Mouse (Mus musculus) cerebellum, adult (tissue): ENCODE measurements around the gene Slc10a3.
A peak's percentile ranks its signal among the peaks of the same experiment; 100 is the strongest.
"Not testable (repeated sequence)": the region's sequence is repeated elsewhere in the genome, so short reads cannot be mapped to it uniquely, and the experiment has no call there.

Experiments used
- ATAC-seq: cut with Nextera tagmentation; 2 replicates; pipeline ENCODE4 v1.9.2; 2017; ENCODE audit warnings: mild to moderate bottlenecking, moderate library complexity, mixed read lengths; ENCODE audit not compliant: insufficient number of reproducible peaks, low FRiP score, low TSS enrichment

The Slc10a3 gene

DNA sequence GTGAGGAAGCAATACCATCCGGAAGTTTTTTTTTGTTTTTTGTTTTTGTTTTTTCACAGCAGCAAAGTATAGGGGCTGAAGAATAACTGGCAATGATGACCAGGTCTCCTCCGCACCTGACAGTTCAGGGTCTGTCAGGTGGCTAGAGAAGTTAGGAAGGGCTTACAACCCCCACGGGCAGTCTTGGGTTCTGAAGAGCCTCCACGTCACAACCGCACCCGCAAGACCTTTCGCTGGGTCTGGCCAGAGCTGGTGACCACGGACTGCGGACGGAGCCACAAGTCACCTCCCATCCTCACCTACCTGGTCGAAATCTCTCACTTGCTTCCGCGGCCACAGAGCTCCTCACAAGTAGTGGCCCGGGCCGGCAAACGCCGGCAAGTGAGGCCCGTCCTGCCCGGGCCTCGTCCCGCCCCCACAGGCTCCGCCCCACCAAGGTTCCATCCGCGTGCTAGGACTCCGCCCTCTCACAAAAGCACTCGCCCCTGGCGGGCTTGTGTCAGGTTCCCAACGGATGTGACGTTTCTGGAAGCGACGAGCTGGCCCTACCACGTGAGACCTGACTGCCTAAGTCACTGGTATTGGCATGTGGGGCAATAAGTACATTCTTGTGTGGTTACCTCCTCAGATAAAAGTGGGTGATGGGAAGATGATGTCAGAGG, at the start of gene Slc10a3, which contains the start of gene Ubl4a:
Slc10a3 (minus strand) TSS at position 462 of the 662 bp plus-strand sequence.
Ubl4a (minus strand) TSS at position 331 of the 662 bp plus-strand sequence.
- ATAC-seq = peak; percentile 79

DNA sequence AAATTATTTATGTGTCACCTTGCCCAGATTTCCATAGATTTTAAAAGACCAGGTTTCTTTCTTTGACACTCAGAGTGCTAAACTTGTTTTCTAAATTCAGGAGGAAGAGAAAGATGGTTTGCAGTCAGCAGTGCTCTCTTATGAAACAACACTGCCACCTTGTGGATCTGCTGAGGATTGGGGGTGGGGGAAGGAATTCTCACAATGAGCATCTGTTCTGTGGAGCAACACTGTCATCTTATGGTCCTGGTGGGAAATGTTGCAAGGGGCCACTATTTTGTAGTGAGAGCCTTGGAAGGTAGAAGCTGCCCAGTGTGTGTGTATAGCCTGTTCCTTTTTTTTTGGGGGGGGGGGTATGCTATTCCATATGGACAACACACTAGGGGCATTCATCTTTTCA, 40.2 kb upstream of the Slc10a3 start:
- ATAC-seq = peak; percentile 80

DNA sequence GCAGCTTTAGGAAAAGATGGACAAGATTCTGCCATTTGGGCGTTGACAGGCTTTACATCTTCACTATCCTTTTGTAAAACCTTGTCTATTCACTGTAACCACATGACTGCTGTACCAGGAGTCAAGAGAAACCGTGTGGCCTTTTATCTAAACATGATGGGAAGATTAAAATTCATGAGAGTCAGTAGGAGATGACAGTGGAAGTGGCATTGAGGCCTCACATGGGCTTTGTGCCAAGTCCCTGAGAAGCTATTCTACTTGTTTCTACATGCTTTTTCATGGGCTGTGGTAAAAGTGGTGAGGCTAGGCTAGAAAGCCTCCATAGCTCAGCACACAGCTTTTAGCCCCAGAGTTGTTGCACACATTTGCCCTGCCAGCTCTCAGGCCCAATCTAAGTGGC, 35.2 kb upstream of the Slc10a3 start:
- no peak for ATAC-seq

DNA sequence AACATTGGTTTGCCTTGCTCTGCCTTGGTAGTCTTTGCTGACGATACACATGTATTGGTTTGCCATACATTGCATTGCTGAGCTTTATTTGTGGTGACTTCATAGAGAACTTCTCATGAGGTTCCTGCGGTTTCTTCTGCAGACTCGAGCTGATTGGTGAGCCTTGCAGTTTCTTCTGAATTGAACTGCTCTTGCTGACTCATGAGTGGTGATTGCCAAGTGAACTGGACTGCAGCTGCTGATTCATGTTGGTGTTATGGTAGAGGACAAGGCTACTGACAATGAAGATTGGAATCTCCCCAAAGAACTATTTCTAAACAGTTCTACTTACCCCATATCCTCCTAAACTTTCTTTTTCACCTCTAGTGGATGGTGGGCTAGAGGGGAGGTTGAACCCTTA, 27.0 kb upstream of the Slc10a3 start:
- ATAC-seq = no peak

DNA sequence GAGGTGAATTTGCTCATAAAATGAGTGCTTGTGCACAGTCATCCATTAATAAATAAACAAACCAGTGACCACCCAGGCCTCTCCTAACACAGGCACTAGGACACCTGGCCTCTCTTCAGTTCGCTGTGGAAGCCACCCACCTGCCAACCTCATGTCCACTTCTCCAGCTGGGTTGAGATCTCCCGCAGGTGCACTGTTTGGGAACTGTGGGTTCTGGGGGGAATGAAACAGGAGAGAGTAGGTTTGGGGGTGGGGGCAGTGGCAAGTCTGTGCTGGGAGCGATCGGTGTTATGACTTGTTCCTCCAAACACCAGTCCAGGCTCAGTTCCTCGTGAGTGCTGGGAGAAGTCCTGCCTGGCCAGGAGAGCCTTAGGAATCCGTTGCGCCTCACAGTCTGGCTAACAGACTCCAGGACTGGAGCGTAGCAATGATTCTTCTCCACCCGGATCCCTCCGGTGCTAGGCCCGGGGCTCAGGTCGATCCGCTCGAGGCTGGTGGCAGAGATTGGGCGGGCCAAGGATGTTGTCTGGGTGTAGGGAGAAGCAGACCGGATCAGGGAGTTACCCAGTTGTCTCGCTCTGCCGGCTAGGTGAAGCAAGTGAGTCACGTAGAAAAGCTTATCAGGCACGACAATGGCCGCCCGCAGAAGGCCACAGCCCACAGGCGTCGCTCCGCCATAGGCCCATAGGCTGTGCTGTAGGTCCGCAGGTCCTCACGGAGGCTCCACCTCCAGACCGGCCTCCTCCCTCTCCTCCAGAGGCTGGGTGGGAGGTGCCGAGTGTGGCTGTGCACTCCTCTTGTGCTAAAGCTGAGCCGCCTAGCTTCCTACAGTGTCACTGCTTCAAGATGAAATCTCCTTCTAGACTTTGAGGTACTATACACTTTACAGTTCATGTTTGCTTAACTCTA, 19.6 kb upstream of the Slc10a3 start, which contains the start of the genes Fam3a and Ikbkg:
Fam3a (minus strand) TSS at position 738 of the 909 bp plus-strand sequence.
Ikbkg (plus strand) TSS at position 756 of the 909 bp plus-strand sequence.
- ATAC-seq = peak; percentile 100

DNA sequence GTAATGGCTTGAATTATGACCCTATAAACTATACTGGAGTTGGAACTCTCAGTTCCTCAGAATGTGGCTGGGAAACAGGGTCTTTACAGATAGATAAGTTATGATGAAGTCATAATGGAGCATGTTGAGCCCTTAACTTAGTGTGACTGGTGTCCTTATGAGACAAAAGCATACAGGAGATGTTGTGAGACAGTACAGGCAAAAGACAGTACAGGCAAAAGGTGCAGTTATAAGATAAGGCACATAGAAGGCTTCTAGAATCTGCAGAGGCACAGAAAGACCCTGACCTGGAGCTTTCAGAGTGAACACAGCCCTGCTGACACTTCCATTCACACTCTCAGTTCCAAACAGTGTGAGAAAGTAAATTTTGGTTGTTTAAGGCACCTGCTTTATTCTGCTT, 15.0 kb upstream of the Slc10a3 start:
- ATAC-seq = no peak

DNA sequence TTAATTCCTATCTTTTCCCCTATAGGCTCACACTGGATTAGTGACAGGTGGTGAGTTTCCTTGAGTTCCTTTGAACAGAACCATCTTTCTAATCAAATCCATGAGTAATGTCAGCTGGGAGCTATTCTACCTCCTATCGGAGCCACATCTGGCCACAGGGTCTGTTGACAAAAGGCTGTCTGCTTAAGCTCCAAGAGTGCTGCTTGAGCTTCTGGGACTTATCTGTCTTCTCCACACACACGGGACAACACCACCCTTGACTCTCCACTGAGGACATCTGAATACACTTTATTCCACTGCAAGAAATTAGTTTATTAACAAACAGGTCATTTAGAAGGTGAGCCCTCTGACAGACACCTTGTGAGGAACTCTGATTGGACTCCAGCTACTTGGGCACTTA, 11.3 kb upstream of the Slc10a3 start:
- no peak for ATAC-seq

DNA sequence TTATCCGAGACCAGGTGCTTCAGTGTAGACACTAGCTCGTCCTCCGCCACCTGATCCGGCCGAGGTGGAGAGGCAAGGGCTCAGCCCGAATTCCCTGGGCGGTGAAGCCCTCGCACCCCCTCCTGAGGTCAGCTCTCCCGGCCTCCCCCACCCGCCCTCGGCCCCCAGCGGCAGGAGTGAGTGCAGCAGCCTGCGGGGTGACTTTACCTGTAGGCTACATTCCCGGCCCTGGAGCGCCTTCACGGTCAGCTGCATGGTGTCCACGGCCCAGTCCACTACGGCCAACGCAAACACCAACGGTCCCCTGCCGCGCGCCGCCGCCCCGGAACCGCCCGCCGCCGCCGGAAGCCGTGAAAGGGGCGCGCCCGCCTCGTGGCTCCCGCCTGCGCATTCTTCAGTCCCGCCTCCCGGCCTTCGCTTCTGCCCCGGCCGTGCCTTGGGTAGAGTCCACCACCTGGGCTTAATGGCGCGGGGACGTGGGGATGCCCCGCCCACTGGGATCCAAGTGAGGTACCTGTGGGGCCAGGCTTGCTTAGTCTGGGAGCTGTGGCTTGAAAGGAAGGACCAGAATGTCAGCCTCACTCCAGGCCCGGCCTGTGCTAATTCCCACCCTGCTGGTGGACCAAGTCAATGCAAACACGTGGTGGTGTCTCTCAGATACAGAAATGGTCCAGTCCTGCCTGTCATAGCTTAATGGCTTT, 4.8 kb downstream of the Slc10a3 start:
- ATAC-seq = peak; percentile 59

DNA sequence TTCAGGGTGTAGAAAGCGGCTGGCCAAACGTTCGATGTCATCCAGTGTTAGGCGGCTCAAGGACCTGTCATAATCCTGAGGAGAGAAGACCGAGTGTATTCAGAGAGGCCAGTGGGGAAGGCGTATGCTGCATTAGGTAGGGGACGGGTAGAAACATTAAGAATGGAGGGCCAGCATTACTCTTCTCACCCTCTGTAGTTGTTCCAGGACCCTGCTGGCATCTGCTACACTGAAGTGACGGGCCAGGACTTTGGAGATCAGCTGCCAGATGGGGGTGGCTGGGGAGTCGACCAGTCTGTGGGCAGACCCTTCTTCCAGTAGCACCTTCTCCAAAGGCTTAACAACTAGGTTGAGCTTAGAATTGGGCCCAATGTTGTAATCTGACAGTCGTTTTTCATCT, 5.6 kb downstream of the Slc10a3 start:
- ATAC-seq = no peak

DNA sequence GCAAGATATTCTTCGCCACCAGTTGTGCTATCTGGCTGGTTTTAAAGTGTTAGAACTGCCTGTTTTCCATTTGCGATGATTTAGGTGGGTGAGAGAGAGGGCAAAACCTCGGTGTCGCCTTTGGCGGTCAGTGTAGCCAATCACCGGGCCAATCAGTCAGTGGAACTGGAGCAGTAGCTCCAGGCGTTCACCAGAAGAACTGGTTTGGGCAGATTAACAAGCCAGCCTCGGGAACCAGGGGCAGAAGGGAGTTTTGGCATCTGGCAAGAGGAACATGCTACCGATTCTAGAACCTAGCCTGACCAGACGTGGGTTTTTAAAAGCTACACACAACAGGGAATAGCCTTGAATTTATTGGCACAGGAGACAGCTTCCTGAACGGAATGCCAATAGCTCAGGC, 14.0 kb downstream of the Slc10a3 start:
- no peak for ATAC-seq

DNA sequence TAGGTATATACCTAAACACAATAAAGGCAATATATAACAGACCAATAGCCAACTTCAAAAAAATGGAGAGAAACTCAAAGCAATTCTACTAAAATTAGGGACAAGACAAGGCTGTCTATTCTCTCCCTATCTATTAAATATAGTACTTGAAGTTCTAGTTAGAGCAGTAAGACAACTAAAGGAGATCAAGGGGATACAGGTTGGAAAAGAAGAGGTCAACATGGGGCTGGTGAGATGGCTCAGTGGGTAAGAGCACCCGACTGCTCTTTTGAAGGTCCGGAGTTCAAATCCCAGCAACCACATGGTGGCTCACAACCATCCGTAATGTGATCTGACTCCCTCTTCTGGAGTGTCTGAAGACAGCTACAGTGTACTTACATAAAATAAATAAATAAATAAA, 16.1 kb downstream of the Slc10a3 start:
- ATAC-seq = not testable (repeated sequence)

DNA sequence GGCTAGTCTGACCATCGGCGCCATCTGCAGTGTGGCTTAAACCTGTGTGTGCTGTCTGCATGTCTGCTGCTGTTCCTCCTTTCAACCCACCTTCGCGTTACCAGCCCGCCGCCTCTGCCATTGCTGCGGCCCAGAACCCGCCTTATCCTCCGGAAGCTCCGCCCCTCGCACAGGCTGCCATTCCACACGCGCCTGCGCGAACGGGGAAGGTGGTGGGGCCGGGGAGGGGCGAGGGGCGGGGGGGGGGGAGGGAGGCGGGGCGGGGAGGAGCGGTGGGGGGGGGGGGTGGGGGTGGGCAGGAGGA, 19.7 kb downstream of the Slc10a3 start, which contains the start of gene Lage3:
Lage3 (minus strand) TSS at position 152 of the 304 bp plus-strand sequence.
- peak; percentile 83; the same call in 1 of the 2 replicates for ATAC-seq

DNA sequence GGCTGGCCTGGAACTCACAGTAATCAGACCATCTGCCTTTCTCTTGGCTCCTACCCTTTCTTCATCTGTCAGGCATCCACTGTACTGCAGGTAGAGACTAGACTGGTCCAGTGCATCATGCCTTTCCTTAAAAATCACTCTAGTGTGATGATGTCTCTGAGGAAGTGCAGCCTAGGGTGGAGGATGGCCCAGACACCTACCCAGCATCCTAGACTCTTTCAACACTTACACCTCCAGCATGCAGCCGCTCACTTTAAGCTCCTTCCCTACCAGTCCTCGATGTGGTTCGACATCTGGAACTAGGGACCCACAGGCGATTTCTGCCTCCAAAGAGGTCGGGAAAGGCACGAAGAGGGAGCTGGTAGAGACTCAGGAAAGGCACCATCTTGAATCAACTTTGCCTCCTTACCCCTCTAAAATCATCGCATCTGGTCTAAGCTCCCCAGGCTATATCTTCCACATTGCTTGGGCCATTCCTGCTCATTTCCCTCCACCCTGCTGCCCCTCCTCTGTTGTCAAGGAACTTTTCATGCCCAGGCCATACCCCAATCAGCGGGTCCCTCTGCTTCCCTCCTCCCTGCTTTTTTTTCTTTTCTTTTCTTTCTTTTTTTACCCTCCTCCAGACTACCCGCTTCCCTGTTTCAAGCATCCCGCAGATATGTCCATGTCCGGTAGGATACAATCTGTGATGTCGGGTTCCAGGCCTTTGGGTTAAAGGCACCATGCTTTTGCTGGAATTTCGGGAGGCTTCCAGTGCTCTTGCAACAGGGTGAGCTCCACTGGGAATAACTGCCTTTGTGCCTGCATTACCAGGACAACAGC, 20.3 kb downstream of the Slc10a3 start:
- no peak for ATAC-seq

DNA sequence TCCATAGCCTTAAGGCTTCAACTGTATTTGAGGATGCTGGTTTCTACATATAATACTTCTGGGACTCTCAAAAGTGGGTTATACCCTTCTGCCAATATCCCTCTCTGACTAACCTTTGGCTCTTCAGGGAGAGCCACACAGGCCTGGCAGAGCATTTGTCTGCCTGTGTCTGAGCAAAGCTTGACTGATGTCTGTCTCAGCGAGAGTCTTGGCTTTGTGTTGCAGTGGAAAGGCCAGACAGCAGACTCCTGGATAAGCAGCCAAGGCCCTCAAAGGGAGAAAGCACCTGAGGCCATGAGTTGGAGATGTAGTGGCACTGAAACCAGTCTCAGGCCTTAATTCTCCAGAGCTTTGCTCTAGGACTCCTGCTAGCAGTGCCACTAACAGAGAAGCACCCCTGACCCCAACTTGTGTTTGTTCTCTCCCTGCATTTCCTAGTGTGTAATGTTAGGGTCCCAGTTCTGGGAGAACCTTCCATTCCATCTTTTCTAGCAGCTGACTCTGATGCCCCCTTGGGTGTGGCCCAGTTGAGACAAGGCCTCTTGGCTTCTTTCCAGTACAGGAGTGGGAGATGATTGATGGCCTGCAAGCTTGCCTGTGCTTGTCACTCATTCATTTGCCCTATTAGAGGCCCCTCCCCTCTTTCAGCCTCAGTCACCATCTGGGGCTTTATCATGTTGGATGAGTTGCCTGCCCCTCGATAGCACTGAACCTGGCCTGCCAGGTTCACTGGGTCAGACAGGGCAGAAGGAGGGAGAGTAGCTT, 42.8 kb downstream of the Slc10a3 start:
- ATAC-seq = 0 out of 2 replicates have a peak, but pooled peaks have one; percentile 31

DNA sequence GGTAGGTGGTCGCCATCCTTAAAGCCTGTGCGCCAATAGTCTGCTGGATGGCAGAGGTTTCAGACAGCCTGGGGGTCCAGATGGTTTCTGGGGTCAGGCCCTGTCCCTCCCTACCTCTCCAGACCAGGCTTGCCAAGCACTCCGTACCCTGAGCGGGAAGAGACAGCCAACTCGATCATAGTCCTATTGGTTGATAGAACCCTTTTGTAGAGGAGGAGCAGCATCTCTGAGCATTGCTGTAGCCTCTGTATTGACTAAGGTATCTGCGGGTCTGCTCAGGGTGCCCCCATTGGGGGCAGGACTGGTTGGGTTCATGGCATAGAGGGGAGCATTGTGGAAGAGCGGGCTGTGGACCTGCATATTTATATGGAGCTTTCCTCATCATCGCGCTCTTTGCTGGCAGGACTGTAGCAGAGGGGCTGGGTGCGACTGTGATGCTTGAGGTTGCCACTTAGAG, 43.9 kb downstream of the Slc10a3 start:
- no peak for ATAC-seq

DNA sequence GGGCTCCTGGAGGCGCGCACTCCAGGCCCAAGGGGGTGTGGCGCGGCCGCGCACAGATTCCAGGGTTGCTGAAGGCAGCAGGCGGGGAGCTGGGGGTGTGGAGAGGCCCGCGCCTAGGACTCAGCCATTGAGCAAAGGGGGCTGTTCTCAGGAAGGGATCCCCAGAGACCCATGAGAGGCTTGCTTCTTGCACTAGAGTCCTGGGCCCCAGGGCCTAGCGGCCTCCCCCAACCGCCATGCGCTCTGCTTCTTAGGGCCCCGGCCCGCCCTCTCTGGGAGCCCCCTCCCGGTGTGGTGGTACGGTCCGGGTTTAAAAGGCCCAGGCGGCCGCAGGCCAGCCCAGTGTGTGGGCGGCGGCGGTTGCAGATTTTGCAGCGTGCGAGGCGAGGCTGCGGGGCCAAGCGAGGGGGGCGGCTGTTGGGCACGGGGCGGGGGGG, 44.4 kb downstream of the Slc10a3 start, which contains the start of gene Plxna3:
Plxna3 (plus strand) TSS at position 342 of the 437 bp plus-strand sequence.
- ATAC-seq = peak; percentile 80
